Mouse (Mus musculus): ENCODE measurements at regions not wholly inside any gene's neighbourhood (a gene's known extent, or its start where the extent isn't known, plus 50 kb on each side); places are given as distances from the start of the nearest gene placed in this dataset.

- no peak for ATAC-seq (replicated peaks; ENCODE audit: poor library complexity)
Observed at GRCm38 (mm10) chr14:73730796-73731195, 69.8 kb downstream of the Gm21750 start.

- ATAC-seq (replicated peaks; ENCODE audit: poor library complexity) = no peak
Observed at GRCm38 (mm10) chr14:73732161-73732560, 71.1 kb downstream of the Gm21750 start.

DNA sequence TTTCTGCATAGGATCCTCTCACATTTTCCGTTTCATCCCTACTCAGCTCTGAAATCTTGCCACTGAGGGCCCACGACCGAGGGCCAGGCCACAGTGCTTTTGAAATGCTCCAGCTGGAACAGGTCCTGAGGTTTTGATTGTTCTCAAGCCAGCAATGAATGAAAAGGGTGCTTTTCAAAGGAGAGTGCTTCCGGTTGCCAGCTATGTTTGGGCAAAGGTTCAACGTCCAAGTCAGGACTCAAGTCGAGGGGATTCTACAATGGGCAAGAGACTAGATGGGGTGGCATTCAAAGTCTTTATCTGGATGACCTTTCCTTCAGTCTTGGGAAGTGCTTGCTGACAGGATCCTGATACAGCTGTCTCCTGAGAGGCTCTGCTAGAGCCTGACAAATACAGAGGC is 89.8 kb downstream of the Gm21750 start:
- ATAC-seq (replicated peaks; ENCODE audit: poor library complexity) = no peak

GRCm38 (mm10) chr14:73759986-73760385 is 99.0 kb downstream of the Gm21750 start:
- ATAC-seq (replicated peaks; ENCODE audit: poor library complexity) = no peak

DNA sequence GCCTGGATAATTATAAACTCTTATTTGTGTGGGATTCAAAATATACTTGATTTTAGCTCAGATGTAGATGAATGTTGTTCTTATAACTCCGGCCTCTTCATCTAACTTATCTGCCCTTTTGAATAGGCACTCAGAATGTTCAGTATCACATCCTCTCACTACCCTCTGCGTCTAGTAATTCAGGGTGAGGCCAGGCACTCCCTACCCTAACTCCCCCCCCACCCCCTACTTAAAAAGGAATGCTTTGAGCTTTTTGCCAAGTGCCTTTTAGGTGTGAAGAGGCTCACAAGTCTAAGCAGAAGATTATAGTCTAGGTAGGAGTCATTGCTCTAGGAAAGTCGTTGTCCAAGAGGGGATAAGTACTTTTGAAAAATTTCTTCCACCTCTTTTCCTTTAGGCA is 111.9 kb downstream of the Gm21750 start:
- no peak for ATAC-seq (replicated peaks; ENCODE audit: poor library complexity)

DNA sequence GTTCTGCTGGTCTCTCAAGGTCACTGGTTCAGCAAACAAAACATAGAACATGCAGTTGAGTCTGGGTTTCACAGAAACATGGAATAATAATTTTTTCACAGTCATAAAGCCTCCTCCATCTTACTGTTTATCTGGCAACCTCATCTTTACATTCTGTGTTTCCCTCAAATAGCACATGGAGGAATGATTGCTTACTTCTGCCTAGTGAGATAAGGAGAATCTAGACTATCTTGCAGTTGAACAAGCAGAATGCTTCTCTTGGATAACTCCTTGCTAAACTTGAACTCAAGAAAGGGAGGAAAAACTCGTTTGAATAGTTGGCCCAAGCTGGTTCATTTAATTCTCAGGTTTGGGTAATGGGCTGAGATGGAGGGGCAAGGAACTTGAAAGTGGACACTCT is 112.8 kb downstream of the Gm21750 start:
- peak; percentile 14; the same call in 1 of the 2 replicates for ATAC-seq (replicated peaks; ENCODE audit: poor library complexity)

GRCm38 (mm10) chr14:73776066-73776465 is 115.0 kb downstream of the Gm21750 start:
- ATAC-seq (replicated peaks; ENCODE audit: poor library complexity) = peak; percentile 96

DNA sequence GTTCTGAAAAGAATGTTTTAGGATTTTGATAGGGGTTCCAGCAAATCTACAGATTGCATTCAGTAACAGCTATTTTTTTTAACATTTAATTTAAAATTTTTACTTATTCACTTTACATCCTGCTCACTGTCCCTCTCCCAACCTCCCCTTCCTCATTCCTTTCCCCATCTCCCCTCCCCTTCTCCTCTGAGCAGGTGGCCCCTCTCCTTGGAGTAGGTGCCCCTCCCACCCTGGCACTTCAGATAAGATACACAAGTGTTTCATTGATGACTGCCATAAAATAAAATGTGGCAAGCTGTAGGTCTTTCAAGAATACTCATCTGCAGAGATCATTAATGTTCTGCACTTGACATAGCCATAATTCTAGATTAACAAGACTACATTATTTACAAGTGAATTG is 146.1 kb downstream of the Gm21750 start:
- no peak for ATAC-seq (replicated peaks; ENCODE audit: poor library complexity)

- ATAC-seq (replicated peaks; ENCODE audit: poor library complexity) = peak; percentile 60
Observed at GRCm38 (mm10) chr14:73838890-73839289, 177.9 kb downstream of the Gm21750 start.

- no peak for ATAC-seq (replicated peaks; ENCODE audit: poor library complexity)
Observed at GRCm38 (mm10) chr14:73861782-73862181, 200.8 kb downstream of the Gm21750 start.

DNA sequence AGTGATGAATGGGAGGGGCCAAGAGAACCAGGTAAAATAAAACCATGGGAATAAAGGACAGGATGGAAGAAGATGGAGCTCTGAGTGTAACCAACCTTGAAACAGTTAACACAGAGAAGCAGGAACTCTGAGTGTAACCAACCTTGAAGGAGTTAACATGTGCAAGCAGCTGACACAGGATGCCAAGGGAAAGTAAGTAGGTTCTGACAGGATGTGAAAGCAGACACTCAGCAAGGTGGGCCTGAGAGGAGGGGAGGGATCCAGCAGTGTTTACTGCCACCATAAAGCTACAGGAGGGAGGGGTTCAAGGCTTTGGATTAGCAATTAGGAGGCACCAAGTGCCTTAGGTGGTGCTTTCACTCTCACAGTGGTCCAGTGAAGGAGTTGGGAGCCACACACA is 213.3 kb downstream of the Gm21750 start:
- ATAC-seq (replicated peaks; ENCODE audit: poor library complexity) = no peak

DNA sequence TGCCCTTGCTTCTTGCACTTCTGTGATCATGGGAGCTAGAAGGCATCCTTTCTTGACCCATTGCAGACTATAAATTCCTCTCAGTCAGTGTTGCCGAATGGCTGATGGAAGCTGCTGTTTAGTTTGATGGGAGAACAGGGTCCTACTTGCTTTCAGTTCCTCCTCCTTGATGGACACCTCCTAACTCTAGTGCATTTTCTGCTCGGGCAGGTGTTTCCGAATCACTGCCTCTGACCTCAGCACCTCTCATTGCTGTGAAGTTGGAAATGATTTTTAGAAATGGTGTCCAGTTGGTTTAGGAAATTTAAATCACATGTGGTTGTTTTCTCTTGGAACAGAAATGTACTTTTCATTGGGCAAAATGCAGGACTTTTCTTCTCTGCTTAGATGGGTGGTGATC is 214.9 kb downstream of the Gm21750 start:
- ATAC-seq (replicated peaks; ENCODE audit: poor library complexity) = no peak

GRCm38 (mm10) chr14:73878267-73878666 is 217.2 kb downstream of the Gm21750 start:
- ATAC-seq (replicated peaks; ENCODE audit: poor library complexity) = no peak

DNA sequence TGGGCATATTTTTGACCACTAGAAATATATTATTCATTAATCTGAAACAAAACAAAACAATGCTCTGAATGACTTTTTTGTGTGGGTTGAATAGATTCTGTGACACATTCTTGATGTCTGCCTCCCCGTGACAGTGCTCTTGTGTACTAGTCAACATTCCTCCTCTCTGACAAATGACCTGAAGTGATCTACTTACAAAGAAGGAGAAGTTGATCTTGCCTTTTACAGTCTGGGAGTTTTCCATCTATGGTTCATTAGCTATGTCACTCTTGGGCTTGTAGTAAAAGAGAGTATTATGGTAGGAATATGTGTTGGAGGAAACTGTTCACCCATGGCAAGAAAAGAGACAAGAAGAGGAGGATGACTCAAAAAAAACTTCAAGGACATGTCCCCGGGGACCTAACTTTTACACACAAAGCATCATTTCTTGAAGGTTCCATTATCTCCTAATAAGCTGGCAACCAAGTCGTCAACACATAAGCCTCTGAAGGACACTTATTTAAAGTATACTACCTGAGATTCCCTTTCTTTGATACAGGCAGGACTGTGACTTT is 217.9 kb downstream of the Gm21750 start:
- ATAC-seq (replicated peaks; ENCODE audit: poor library complexity) = no peak

- peak; percentile 61 for ATAC-seq (replicated peaks; ENCODE audit: poor library complexity)
Observed at GRCm38 (mm10) chr14:73891451-73891850, 230.4 kb downstream of the Gm21750 start.

DNA sequence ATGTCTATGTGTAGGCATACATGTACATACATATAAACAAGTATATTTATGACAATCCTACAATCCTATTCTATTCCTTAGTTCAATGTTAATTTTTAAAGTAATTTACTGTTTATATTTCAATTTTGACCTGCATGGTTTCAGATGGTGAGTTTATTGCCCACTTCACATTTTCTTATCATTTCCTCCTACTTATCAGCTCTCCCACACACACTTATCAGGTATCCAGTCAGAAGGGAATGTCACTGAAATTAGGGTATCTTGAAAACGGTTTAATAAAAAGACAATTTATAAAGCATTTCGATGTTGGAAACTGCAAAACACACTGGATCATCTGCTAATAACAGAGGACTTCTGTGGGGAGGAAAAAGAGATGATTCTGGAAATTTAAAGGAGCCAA is 233.8 kb downstream of the Gm21750 start:
- ATAC-seq (replicated peaks; ENCODE audit: poor library complexity) = no peak

GRCm38 (mm10) chr14:73895266-73895665 is 234.2 kb downstream of the Gm21750 start:
- peak; percentile 56 for ATAC-seq (replicated peaks; ENCODE audit: poor library complexity)

- no peak for ATAC-seq (replicated peaks; ENCODE audit: poor library complexity)
Observed at GRCm38 (mm10) chr14:73899078-73899477, 238.1 kb downstream of the Gm21750 start.

- ATAC-seq (replicated peaks; ENCODE audit: poor library complexity) = no peak
Observed at GRCm38 (mm10) chr14:73902085-73902713, 241.2 kb downstream of the Gm21750 start.

GRCm38 (mm10) chr14:73913756-73914448 is 252.9 kb downstream of the Gm21750 start:
- ATAC-seq (replicated peaks; ENCODE audit: poor library complexity) = no peak

- no peak for ATAC-seq (replicated peaks; ENCODE audit: poor library complexity)
Observed at GRCm38 (mm10) chr14:73915990-73916389, 255.0 kb downstream of the Gm21750 start.

DNA sequence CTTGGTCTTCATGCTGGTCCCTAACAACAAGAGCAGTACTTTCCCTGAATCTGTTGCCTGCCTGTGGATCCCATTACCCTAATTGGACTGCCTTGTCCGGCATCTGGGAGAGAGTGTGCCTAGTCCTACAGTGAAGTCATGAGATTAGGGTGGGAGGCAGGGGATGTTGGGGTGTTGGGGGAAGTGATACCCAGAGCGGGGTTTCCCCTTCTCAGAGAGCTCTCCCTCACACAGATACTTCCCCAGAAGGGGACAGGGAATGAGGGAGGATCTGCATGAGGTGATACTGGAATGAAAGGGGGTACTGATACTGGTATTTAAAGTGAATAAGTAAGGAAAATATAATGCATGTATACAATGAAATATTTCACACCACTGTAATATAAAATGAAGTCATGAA is 270.1 kb downstream of the Gm21750 start:
- ATAC-seq (replicated peaks; ENCODE audit: poor library complexity) = peak; percentile 61
